Mouse (Mus musculus) heart, embryonic 12.5 days (tissue): ENCODE measurements at regions not wholly inside any gene's neighbourhood (a gene's known extent, or its start where the extent isn't known, plus 50 kb on each side); places are given as distances from the start of the nearest gene placed in this dataset.

ENCODE experiments used
- ATAC-seq: fragments of 200-750 bp; cut with Nextera tagmentation; 2 replicates; pipeline ENCODE4 v1.8.0; 2017; ENCODE audit warnings: moderate TSS enrichment, moderate library complexity; ENCODE audit not compliant: insufficient number of reproducible peaks, low FRiP score
- H3K27ac ChIP-seq: fragments of 300-500 bp; sonication (generic); 2 replicates; pipeline ENCODE4 v1.5.1; 2016; ENCODE audit warnings: mild to moderate bottlenecking, moderate library complexity; ENCODE audit not compliant: poor library complexity, severe bottlenecking
- H3K27me3 ChIP-seq: fragments of 300-500 bp; sonication (generic); replicated peaks from 2 replicates; pipeline ENCODE4 v1.6.1; 2016; ENCODE audit warnings: mild to moderate bottlenecking, moderate library complexity
- H3K36me3 ChIP-seq: fragments of 300-500 bp; sonication (generic); 2 replicates; pipeline ENCODE4 v1.6.1; 2016; ENCODE audit warnings: mild to moderate bottlenecking, moderate library complexity
- H3K4me1 ChIP-seq: fragments of 300-500 bp; sonication (generic); replicated peaks from 2 replicates; pipeline ENCODE4 v1.6.1; 2016; ENCODE audit warnings: mild to moderate bottlenecking
- H3K4me2 ChIP-seq: fragments of 300-500 bp; sonication (generic); 2 replicates; pipeline ENCODE4 v1.6.1; 2016; ENCODE audit warnings: mild to moderate bottlenecking, moderate library complexity
- H3K4me3 ChIP-seq: fragments of 300-500 bp; sonication (generic); 2 replicates; pipeline ENCODE4 v1.5.1; 2016; ENCODE audit warnings: mild to moderate bottlenecking
- H3K9ac ChIP-seq: fragments of 300-500 bp; sonication (generic); 2 replicates; pipeline ENCODE4 v1.6.1; 2016; ENCODE audit warnings: mild to moderate bottlenecking, moderate library complexity
- H3K9me3 ChIP-seq: fragments of 300-500 bp; sonication (generic); replicated peaks from 2 replicates; pipeline ENCODE4 v1.6.1; 2016; ENCODE audit warnings: mild to moderate bottlenecking, moderate library complexity
- WGBS: fragments of 180-500 bp; shearing (Covaris S2); methylation state at CpG from one replicate; pipeline ENCODE4 v1.1.7; 2016; 5-methylcytosine and 5-hydroxymethylcytosine counted together

DNA sequence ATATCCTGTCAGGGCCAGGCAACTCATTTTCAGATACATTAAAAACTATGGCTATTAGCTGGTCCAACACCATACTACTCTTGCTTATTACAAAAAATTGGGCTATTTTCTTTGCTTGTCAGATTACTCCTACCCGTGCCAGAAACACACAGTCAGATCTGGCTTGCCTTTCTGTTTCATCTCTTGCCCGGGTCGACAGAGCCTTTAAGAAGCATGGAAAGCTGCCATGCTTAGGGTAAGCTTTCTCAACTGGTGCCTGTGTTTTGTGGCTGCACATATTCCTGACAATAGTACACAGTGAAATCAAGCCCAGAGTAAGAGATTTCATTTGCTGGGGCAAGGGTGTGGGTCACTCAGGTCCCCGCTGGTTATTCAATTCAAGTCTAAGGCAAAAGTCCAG lies 162.5 kb upstream of the Cttnbp2 start:
- Histone ChIP-seq H3K9me3 (no peaks in the 10 kb centered on the region), H3K27ac (no peak overlapping the region), H3K9ac (no peak overlapping the region), H3K4me2 (no peak overlapping the region), H3K36me3 (no peaks in the 10 kb centered on the region), H3K4me1 (peaks cover 3% of the 10 kb centered on the region), H3K4me3 (no peak overlapping the region), H3K27me3 (no peaks in the 10 kb centered on the region)
- no peak for ATAC-seq
- 73% methylated on average over 4 of the region's 4 CpGs for WGBS

DNA sequence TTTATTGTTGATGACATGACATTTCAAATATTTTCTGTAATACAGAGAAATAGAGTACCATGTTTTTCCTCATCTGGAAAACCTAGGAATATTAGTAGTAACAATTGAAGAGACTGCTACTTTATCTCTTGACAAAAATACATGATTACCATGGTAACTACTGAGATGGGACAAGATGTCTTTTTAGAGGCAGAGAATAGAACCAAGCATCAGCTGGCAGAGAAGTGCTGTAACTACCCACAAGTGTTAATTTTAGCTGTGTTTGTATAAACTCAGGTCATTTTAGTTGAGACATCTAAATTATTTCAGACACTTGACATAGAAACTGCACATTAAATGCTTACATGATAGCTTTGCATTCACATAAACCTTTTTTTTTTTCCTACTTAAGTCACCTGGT lies 166.1 kb upstream of the Cttnbp2 start:
- no peaks in the 10 kb centered on the region for H3K9me3 ChIP-seq
- no peak overlapping the region for H3K4me3 ChIP-seq
- no peak for ATAC-seq
- H3K27me3 ChIP-seq, result no peaks in the 10 kb centered on the region
- no peaks in the 10 kb centered on the region for H3K36me3 ChIP-seq
- H3K4me2 ChIP-seq, result no peak overlapping the region
- H3K4me1 ChIP-seq, result peaks cover 7% of the 10 kb centered on the region
- no peak overlapping the region for H3K9ac ChIP-seq
- H3K27ac ChIP-seq, result no peak overlapping the region

DNA sequence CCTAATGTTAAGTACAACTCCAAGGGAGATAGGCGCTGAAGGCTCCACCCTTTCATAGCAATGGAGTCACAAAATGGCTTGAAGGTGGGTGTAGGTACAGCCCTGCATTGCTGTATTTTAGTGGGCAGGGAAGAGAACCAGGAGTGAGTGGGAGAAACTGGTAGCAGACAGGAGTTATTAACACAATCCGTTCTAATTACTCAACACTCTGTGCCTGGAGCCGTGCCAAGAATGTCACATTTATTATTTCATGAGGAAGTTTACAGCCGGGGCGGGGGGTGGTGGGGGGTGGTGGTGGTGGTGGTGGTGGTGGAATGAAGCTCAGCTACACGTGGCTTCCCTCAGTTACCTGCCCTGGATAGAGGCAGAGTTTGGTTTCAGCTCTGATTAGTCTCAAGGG lies 166.3 kb upstream of the Lsm8 start:
- WGBS, result 53% methylated on average over 6 of the region's 6 CpGs
- Histone ChIP-seq H3K36me3 (no peaks in the 10 kb centered on the region), H3K4me2 (no peak overlapping the region), H3K27me3 (no peaks in the 10 kb centered on the region), H3K4me3 (no peak overlapping the region), H3K9me3 (no peaks in the 10 kb centered on the region), H3K4me1 (peaks cover 7% of the 10 kb centered on the region), H3K27ac (no peak overlapping the region), H3K9ac (no peak overlapping the region)
- ATAC-seq, result no peak

DNA sequence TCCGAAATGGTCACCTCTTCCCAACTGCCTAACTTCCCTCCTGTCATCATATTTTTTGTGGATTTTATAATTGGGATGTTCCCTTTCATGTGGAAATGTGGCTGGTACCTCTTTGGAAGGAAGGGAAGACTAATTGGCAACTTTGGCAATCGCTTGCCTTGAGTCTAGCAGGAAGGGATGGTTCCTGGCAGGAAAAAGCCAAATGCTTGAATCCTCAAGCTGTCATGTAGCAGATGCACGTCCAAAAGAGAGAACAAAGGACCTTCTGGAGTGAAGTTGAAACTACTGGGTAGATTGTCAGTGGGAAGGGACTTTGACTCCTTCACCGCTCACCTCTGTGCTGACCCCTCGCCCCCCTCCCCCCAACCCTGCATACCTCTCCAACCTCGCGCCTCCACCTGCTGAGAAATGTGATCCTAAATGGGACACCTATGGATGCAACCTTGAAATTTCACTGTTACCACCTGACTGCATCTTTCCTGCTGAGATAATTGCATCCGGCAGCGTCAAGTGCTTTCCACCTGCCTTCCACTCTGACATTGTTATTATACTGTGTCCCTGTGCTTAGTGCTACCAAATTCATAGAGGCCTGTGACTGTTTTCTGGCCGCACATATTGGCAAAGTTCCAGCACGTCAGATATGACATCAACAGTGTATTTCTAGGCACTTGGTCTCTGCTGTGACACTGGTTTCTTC lies 159.6 kb upstream of the Lsm8 start:
- no peak overlapping the region for H3K4me2 ChIP-seq

DNA sequence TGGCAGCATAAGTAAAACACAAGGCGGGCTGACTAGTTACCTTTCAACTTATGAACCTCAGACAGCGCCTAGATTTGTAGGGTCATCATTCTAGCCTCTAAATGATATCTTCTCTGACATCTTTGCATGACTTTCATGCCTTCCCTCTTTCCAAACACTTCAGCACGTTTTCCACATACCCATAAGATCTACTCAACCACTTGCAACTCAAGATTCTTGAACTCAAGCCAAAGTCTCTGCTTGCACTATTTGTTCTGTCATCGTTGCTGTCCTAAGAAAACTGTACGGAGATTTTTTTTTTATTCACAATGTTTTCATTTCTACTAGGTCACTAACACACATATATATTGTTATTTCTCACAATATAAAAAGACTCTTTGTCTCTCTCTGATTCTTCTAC lies 150.8 kb upstream of the Lsm8 start:
- ATAC-seq, result no peak
- no peaks in the 10 kb centered on the region for H3K9me3 ChIP-seq
- H3K27me3 ChIP-seq, result no peaks in the 10 kb centered on the region
- no peak overlapping the region for H3K9ac ChIP-seq
- WGBS, result 52% methylated on average over 5 of the region's 5 CpGs
- peaks cover 5% of the 10 kb centered on the region; the same call in 1 of the 2 replicates for H3K4me1 ChIP-seq
- no peak overlapping the region for H3K4me3 ChIP-seq
- H3K36me3 ChIP-seq, result no peaks in the 10 kb centered on the region
- no peak overlapping the region for H3K27ac ChIP-seq
- no peak overlapping the region for H3K4me2 ChIP-seq

More for the DNA sequence above, 159.6 kb upstream of the Lsm8 start:
- no peak overlapping the region for H3K27ac ChIP-seq
- no peak overlapping the region for H3K4me3 ChIP-seq
- H3K9me3 ChIP-seq, result no peaks in the 10 kb centered on the region
- H3K36me3 ChIP-seq, result no peaks in the 10 kb centered on the region
- H3K4me1 ChIP-seq, result peaks cover 5% of the 10 kb centered on the region; the same call in 1 of the 2 replicates
- H3K9ac ChIP-seq, result no peak overlapping the region
- no peaks in the 10 kb centered on the region for H3K27me3 ChIP-seq
- ATAC-seq, result no peak
- WGBS, result 43% methylated on average over 11 of the region's 11 CpGs

DNA sequence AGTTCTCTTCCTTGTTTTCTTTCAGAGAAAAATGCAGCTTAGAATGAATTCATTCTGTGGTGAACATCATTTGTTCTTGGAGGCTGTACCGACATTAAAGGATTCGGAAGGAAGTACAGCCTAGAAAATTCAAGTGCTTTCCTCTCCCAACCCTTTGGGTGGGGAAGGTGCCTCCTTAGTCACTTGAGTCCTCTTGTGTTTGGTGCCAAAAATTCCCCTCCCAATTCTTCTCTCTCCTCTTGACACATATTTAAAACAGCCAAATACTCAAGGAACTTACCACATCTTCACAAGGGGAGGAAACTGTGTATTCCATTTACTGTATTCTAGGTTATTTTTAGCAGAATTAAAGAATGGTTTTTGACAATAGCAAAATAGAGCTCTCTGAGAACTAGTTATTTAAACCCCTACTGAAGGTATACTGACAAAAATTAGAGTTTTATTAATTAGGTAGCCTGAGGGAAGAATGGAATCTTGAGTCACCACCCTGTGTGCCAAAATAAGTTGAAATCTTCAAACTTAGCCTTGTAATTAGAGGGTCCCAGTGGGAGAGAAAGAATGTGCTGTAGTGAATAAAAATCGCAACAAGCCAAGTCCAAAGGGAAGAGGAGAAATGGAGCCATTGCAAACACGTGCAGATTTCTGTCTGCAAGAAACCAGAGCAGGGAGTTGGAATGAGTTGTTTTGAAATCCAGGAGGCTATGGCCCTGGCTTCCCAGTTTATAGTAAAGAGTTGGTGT lies 149.2 kb upstream of the Lsm8 start:
- ATAC-seq, result no peak
- no peak overlapping the region for H3K27ac ChIP-seq
- H3K4me2 ChIP-seq, result no peak overlapping the region
- H3K9me3 ChIP-seq, result no peaks in the 10 kb centered on the region
- H3K9ac ChIP-seq, result no peak overlapping the region
- H3K36me3 ChIP-seq, result no peaks in the 10 kb centered on the region
- no peaks in the 10 kb centered on the region for H3K27me3 ChIP-seq
- no peak overlapping the region for H3K4me3 ChIP-seq
- 57% methylated on average over 4 of the region's 4 CpGs for WGBS
- peaks cover 5% of the 10 kb centered on the region; the same call in 1 of the 2 replicates for H3K4me1 ChIP-seq

DNA sequence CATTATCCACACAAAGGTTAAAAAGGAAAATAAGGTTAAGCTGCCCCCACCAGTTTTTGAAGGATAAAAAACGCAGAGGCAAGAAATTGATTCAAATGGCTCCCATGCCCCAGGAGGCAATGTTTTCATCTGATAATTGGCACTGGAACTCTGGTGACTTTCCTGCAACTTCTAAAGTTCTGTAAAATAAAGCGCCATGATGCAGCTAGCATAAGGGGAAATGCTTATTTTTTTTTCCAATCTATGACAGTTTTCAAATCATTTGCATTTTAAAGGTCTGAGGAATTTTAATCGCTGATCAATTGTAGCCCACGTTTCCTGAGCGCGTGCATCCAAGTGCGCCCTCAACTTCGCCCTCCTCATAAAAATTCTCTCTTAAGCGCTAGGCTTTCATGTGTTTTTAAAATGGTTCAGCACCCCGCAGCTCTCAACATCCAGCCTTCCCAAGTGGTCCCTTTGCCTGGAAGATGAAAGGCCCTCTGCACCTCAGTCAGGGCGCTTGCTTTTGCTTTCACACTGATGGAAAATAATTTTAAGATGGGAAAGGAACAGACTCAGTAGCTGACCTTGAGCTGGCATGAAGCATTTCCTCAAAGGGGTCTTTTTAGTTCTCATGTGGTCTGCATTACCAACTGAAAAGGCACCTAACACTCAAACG lies 148.5 kb upstream of the Lsm8 start:
- Histone ChIP-seq H3K27ac (no peak overlapping the region), H3K9ac (no peak overlapping the region), H3K36me3 (no peaks in the 10 kb centered on the region), H3K4me2 (no peak overlapping the region), H3K27me3 (no peaks in the 10 kb centered on the region), H3K4me1 (peaks cover 5% of the 10 kb centered on the region; the same call in 1 of the 2 replicates), H3K9me3 (no peaks in the 10 kb centered on the region), H3K4me3 (no peak overlapping the region)
- WGBS, result 33% methylated on average over 12 of the region's 12 CpGs
- ATAC-seq, result no peak

DNA sequence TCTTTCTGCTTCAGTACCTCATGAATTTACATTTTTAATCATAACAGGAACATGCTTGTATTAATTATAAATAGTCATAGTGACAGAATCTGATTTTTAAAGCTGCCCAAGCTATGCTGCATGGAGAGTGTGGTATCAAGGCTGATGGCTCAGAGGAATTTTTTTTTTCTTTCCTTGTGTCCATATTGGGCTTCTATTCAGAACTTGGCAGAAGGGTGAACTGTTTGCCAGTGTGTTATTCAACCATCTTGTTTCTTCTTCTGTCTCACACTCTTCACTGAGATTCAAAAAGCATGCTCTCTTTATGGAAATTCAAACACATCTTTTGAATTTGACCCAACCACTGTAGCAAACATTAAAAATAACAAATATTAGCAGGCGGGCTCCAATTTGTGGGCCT lies 137.6 kb upstream of the Lsm8 start:
- ATAC-seq, result no peak
- Histone ChIP-seq H3K9me3 (no peaks in the 10 kb centered on the region), H3K36me3 (no peaks in the 10 kb centered on the region), H3K27ac (no peak overlapping the region), H3K27me3 (no peaks in the 10 kb centered on the region), H3K9ac (no peak overlapping the region), H3K4me2 (no peak overlapping the region), H3K4me3 (no peak overlapping the region), H3K4me1 (no peaks in the 10 kb centered on the region)
- 71% methylated on average over 1 of the region's 1 CpGs for WGBS

DNA sequence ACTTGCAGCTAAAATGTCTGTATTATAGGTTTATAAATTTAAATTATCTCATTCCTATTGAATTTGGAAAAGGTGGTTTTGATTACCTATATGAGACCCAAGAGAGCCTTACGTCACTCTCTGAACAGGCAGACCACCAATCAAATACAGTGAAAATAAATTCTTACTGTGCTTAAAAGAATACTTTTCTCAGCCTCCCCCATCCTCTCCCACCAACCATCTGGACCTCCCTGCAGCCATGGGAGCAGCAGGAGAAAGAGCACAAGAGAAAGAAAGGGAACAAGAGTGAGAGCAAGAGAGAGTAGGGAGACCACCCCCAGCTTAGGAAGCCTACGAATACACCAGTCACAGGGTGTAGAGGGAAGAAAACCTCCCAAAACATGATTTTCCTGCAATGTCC lies 99.5 kb upstream of the Lsm8 start:
- Histone ChIP-seq H3K36me3 (no peaks in the 10 kb centered on the region), H3K4me2 (no peak overlapping the region), H3K4me3 (no peak overlapping the region), H3K4me1 (no peaks in the 10 kb centered on the region), H3K9ac (no peak overlapping the region), H3K27me3 (no peaks in the 10 kb centered on the region), H3K9me3 (0 out of 2 replicates have a peak, but pooled peaks cover 6% of the 10 kb centered on the region), H3K27ac (no peak overlapping the region)
- ATAC-seq, result no peak
- 76% methylated on average over 2 of the region's 2 CpGs for WGBS

DNA sequence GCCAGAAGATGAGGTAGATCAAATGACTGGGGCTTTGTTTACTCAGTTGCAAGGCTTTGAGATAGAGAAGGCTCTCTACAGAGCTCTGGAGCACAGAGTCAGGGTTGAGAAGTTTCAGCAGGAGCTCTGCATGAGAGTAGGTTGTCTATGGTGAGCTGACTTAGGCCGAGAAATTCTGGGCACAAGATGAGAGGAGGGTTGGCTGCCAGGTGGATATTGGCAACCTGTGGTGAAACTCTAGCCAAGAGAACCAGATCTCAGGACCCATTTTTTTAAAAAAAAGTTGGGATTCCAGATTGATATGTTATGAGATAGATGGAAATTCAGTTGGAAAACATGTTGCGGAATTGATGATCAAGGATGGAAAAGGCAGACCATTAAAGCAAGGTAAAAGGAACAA lies 83.8 kb upstream of the Lsm8 start:
- Histone ChIP-seq H3K9ac (no peak overlapping the region), H3K27me3 (no peaks in the 10 kb centered on the region), H3K4me3 (no peak overlapping the region), H3K4me2 (no peak overlapping the region), H3K9me3 (no peaks in the 10 kb centered on the region), H3K36me3 (no peaks in the 10 kb centered on the region), H3K27ac (no peak overlapping the region), H3K4me1 (no peaks in the 10 kb centered on the region)
- WGBS, result 77% methylated on average over 2 of the region's 2 CpGs
- ATAC-seq, result no peak

DNA sequence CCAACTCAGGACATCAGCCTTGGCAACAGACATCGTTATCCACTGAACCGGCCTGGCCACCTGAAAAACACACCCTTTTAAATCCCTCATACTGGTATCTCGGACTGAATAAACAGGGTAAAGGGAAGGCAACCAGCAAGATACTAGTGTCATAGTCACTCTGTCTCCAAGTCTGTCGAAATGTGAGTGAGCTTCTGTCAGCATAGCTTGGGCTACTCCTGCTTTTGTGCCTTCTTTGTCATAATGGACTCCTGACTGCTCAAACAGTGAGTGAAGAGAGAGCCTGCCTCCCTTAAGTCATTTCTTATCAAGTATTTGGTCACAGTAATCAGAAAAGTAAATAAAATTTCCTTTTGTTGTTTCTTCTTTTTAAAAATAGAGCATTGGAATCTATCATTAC lies 53.0 kb upstream of the Lsm8 start:
- ATAC-seq, result no peak
- Histone ChIP-seq H3K27ac (no peak overlapping the region), H3K9me3 (no peaks in the 10 kb centered on the region), H3K36me3 (no peaks in the 10 kb centered on the region), H3K9ac (no peak overlapping the region), H3K4me3 (no peak overlapping the region), H3K27me3 (no peaks in the 10 kb centered on the region), H3K4me1 (no peaks in the 10 kb centered on the region), H3K4me2 (no peak overlapping the region)
- 68% methylated on average over 4 of the region's 4 CpGs for WGBS
